Mouse (Mus musculus) embryo, embryonic 10.5 days (tissue): ENCODE measurements around the gene Lhfpl5.

Source experiments
- DNase-seq: peaks from one replicate; pipeline ENCODE4 v3.0.0-alpha.2; 2015; ENCODE audit warnings: low spot score

Gene Lhfpl5

DNA sequence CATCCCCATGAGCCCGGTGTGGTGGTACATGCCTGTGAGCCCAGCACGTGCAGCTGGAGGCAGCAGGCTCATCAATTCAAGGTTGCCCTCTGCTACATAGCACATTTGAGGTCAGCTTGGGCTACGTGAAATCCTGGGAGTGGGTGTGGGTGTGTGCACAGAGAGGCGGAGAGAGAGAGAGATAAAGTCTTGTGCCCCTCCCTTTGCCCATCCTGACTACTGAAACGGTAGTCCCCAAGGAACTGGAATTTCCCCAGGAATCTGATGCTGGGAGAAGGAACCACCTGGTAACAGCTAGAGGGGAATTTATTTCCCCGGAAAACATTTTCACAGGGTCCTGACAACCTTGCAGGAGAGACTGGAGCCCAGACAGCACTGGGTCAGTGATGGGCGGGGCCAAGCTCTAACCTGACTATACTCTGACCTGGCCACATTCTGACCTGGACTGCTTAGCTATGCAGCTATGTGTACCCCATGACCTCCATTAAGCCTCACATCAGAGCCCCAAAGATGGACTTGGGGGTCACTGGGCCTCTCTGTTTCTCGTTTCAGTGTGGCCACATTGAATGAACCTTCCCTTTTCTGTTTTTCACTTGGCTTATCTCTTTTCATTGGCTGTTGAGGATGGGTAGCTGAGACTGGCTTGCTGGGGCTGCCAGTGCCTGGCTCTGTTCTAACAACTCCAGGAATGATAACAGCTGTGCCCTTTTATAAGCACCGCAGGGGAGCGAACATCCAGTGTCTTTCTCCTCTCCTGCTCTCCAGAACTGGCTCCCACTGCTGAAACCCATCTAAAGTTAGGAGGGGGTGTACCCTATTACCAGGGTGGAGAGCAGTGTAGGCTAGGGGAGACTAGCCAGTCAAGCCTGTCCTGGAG is 53.0 kb downstream of the Lhfpl5 start:
- DNase-seq = no peak

- DNase-seq = no peak
Measured at GRCm38 (mm10) chr17:28629125-28629524, 53.7 kb downstream of the Lhfpl5 start.
